Mouse (Mus musculus): Measurements from ENCODE around the gene Med17.
"Not testable (repeated sequence)": the region's sequence is repeated elsewhere in the genome, so short reads cannot be mapped to it uniquely, and the experiment has no call there.

Med17 gene

GRCm38 (mm10) chr9:15279649-15280490 is at the start of gene Med17:
Med17 (minus strand) TSS chr9:15279931.
- DNase-seq (ENCODE audit: low read depth, low spot score) = peak; percentile 96

- DNase-seq (ENCODE audit: low read depth, low spot score) = no peak
These were observed 38.5 kb upstream of the Med17 start for GRCm38 (mm10) chr9:15318170-15318742.

- DNase-seq (ENCODE audit: low read depth, low spot score) = no peak
These were observed 37.8 kb upstream of the Med17 start for GRCm38 (mm10) chr9:15317223-15318169.

GRCm38 (mm10) chr9:15316296-15316695 is 36.6 kb upstream of the Med17 start:
- DNase-seq (ENCODE audit: low read depth, low spot score) = not testable (repeated sequence)

DNA sequence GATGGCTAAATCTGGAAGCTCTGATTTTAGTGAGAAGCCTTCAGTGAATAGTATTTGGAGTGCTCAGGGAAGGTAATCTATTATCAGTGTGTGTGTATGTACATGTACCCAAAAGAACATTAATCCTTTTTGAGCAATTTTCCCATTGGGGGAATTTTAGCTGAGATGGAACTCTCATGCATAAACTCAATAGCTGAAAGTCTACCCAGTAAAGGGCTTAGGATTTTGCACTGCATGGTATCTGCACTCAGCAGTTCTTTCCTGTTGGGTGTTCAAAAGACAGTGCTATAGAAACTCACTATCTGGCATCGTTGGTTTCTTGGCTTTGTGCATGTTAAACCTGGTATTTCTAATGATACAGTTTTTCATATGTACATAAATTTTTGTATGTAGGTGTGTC is 34.9 kb upstream of the Med17 start:
- DNase-seq (ENCODE audit: low read depth, low spot score) = no peak

GRCm38 (mm10) chr9:15313633-15314032 is 33.9 kb upstream of the Med17 start:
- no peak for DNase-seq (ENCODE audit: low read depth, low spot score)

DNA sequence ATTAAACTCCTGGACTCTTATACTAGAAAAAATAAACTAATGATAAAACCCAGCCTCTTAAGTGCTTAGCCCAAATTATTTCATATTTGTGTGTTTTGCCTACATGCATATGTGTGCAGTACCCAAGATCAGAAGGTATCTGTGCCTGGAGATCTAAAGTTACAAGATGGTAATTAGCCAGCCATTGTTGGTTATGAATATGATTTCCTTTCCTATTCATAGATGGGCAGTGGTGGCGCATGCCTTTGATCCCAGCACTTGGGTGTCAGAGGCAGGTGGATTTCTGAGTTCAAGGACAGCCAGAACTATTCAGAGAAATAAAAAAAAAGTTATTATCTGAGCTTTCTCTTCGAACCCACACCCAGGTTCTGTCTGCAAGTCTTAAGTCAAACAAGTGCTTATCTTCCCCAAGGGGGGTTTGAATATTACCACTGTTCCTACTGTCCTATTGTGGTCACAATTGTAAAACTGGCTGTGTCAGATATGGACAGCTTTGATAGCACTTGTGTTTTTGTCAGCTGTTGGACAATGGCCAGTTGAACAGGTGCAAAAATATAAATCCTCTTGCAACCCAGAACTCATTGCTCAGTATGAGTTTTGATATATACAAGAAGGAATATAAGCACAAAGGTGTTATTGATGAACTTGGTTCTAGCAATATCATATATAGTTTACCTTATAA is 32.5 kb upstream of the Med17 start:
- DNase-seq (ENCODE audit: low read depth, low spot score) = no peak

- no peak for DNase-seq (ENCODE audit: low read depth, low spot score)
These were observed 30.4 kb upstream of the Med17 start for GRCm38 (mm10) chr9:15310179-15310578.

- no peak for DNase-seq (ENCODE audit: low read depth, low spot score)
These were observed 29.7 kb upstream of the Med17 start for GRCm38 (mm10) chr9:15309425-15309824.

- no peak for DNase-seq (ENCODE audit: low read depth, low spot score)
These were observed 28.5 kb upstream of the Med17 start for GRCm38 (mm10) chr9:15308254-15308653.

DNA sequence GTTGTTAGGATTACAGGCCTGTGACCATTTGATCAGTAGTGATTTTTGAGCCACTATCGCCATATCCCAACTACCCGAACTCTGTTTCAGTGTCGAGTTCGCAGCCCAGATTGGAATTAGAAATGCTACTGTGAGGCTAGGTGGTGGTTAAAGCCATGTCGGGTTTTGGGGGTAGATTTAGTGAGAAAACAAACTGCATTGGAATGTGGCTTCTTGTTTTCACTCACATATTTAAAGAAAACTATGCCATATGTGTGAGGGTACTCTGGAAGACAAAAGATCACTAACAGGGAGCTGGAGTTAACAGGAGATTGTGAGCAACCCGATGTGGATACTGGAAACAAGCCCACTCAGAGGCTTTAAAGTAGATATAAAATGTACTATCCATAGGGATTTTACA is 27.5 kb upstream of the Med17 start:
- DNase-seq (ENCODE audit: low read depth, low spot score) = no peak

DNA sequence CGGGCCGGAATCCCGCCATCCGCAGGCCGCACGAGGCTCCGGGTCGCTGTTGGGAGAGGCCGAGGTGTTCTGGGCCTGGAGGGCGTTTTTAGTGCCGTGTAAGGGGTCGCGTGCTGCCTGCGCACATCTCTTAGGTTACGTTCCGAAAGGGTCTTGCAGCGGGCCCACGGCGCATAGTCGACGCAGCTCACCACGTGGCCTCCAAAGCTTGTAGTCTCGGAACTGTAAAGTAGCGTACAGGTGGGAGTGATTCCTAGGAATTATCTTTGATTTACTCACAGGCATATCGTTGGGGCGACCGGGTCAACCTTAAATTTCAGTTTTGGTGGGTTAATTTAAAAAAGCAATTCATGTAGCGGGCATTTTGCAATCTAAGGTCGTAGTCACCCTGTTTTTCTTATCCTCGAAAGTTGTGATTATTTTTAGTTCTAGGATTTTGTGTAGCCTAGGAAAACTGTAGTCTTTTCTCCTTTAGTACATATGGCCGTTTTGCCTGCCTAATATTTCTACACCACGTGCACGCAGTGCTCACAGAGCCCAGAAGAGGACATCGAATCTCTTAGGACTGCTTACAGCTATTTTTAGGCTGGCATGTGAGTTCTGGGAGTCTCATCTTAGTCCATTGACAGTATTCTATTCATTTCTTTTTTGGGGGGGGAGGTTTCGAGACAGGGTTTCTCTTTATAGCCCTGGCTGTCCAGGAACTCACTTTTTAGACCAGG is 26.8 kb upstream of the Med17 start, which contains the start of gene 4931406C07Rik:
4931406C07Rik (minus strand) TSS at position 51 of the 722 bp plus-strand sequence.
- peak; percentile 59 for DNase-seq (ENCODE audit: low read depth, low spot score)

DNA sequence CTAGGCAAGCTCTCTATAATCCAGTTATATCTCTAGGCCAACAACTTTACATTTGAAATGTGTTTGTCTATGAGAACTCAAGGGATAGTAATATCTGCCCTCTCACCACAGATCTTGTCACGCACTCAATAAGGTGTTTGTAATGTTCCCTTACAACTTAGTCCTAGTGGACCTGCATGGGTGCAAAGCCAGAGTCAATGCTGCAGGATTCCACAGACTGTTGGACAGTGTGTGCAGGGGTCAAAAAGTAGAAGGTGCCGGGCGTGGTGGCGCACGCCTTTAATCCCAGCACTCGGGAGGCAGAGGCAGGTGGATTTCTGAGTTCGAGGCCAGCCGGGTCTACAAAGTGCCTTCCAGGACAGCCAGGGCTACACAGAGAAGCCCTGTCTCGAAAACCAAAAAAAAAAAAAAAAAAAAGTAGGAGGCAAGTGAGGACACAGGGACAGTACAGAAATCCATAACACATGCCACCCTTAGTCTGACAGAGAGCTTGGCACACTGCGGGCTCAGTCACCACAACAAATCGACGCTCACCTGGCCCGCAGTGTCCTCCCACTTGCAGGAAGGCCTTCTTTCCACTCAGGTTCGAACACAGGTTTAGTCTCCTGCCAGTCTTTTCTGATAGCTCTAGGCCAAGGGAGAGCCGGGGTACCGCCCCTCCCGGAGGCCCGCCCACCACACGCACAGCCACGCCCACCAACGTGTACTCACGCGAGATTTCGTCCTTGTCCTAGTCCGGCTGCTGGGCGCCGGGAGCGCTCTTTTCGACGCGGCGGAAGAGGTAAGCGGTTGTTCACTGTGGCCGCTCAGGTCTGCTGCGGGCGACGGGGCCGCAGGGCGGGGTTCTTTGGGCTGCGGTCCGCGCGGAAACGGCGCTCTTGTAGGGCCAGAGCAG is 26.0 kb upstream of the Med17 start, which contains the start of gene Taf1d:
Taf1d (plus strand) TSS at position 712 of the 895 bp plus-strand sequence.
- peak; percentile 95 for DNase-seq (ENCODE audit: low read depth, low spot score)

GRCm38 (mm10) chr9:15302881-15303280 is 23.1 kb upstream of the Med17 start:
- peak; percentile 70 for DNase-seq (ENCODE audit: low read depth, low spot score)

DNA sequence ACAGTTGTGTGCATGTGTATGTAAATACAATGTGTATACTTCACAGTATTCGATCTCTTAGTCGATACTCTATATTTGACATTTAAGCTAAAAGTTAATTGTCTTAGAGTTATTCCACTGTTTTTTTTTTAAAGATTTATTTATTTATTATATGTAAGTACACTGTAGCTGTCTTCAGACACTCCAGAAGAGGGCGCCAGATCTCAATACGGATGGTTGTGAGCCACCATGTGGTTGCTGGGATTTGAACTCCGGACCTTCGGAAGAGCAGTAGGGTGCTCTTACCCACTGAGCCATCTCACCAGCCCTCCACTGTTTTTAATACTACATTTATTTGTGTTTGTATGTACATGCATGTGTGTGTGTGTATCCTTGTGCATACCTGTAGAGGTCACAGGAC is 22.3 kb upstream of the Med17 start:
- not testable (repeated sequence) for DNase-seq (ENCODE audit: low read depth, low spot score)

DNA sequence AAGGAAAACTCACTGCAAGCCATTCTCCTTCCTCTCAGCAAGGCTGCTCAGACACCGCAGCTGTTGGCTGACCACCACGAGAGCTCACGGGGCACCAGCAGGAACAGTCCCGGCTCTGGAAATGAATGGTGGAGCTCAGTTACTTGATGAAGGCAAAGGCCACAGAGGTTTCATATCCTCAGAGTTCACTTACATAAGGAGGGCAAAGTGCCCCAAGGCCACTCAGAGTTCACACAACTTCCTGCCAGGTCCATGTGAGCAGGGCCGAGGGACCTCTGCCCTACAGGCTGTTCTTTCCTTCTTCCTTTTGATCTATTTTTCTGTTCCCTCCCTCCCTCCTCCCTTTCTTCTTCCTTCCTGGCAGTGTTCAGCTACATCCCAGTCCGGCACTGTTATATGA is 21.7 kb upstream of the Med17 start:
- no peak for DNase-seq (ENCODE audit: low read depth, low spot score)

DNA sequence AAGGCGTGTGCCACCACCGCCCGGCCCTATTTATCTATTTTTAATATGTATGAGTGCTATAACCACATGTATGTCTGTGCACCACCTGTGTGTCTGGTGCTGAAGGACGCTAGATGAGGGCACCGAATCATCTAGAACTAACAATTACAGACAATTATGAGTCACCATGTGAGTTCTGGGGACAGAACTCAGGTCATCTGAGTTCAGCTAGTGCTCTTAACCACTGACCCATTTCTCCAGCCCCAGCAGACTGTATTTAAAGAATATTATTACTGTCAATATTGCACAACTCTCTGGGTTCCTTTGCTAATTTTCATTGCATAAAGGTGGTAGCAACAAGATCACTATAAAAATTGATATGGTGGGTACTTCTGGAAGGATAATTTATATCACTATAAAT is 20.3 kb upstream of the Med17 start:
- no peak for DNase-seq (ENCODE audit: low read depth, low spot score)

DNA sequence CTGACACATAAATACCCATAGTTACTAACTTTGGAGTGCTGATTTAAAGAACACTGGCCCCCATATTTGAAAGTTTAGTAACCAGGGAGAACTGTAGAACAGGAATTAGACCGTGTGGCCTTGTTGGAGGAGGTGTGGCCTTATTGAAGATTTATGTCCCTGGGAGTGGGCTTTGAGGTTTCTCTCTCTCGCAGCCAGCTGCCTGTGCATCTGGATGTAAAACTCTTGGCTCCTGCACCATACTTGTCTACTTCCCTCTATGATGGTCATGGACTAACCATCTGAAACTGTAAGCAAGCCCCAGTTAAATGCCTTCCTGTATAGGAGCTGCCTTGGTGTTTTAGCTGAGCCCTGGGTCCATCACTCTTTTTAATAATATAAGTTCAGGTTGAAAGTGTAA is 18.7 kb upstream of the Med17 start:
- no peak for DNase-seq (ENCODE audit: low read depth, low spot score)

- DNase-seq (ENCODE audit: low read depth, low spot score) = no peak
These were observed 17.4 kb upstream of the Med17 start for GRCm38 (mm10) chr9:15297112-15297511.

DNA sequence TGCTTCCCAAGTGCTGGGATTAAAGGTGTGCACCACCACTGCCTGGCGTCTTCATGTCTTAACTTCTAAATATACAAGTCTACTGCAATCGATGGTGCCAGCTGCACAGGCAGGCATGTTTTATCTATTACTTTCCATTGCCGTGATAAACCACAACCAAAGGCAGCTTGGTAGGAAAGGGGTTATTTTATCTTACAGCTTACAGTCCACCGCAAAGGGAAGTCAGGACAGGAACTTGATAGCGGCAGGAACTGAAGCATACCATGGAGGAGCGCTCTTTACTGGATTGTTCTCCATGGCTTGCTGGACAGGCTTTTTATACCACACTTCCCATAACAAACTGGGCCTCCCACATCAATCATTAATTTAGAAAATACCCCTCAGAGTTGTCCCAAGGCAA is 9.5 kb upstream of the Med17 start:
- DNase-seq (ENCODE audit: low read depth, low spot score) = no peak
